20 mouse cellular contexts compared by ENCODE assay signal in genomic region chr15:99865046-99865445, GRCm38 (mm10). TPM values are rescaled to one million over a fixed set of nuclear protein-coding genes. Genes with fewer than 3 reads are reported as not detected.
A peak's percentile ranks its signal among the peaks of the same experiment; 100 is the strongest.
DNase-seq lines count a peak whose midpoint lies in the region; ATAC-seq and TF ChIP-seq lines count a peak whose summit lies in the region.
"Had no signal": no experiment of that assay in that cellular context is flagged by ENCODE, and none has a peak within 500 bp of the region (broad histone marks: within the 10 kb centered on the region; RNA-seq: fewer than 3 reads in every experiment).

No protein-coding gene starts in this region.

- peaks cover 7% of the 10 kb centered on the region for H3K36me3 ChIP-seq in heart, adult 2 months (ENCODE audit: control insufficient read depth, insufficient read depth, low read length)
- H3K36me3 ChIP-seq in lung, postnatal 0 days (ENCODE audit: insufficient read depth, low read length), result no peaks in the 10 kb centered on the region
- peaks cover 3% of the 10 kb centered on the region; the same call in 1 of the 2 replicates for H3K36me3 ChIP-seq in intestine, embryonic 16.5 days (ENCODE audit: control insufficient read depth, insufficient read depth, low read length)
- H3K36me3 ChIP-seq in stomach, embryonic 16.5 days (ENCODE audit: control insufficient read depth, insufficient read depth, low read length), result no peaks in the 10 kb centered on the region
- peaks cover 4% of the 10 kb centered on the region; the same call in 1 of the 2 replicates for H3K36me3 ChIP-seq in midbrain, embryonic 10.5 days
- H3K36me3 ChIP-seq in hindbrain, embryonic 14.5 days (replicated peaks; ENCODE audit: control insufficient read depth, insufficient read depth), result no peaks in the 10 kb centered on the region
- H3K36me3 ChIP-seq: embryonic facial prominence, embryonic 15.5 days; heart, embryonic 12.5 days; limb, embryonic 12.5 days; neural tube, embryonic 12.5 days had no signal

- no peak for DNase-seq in heart, adult 2 months
- DNase-seq in heart, adult 9 months (ENCODE audit: low spot score in 2 of 2), result no peak
- peak; percentile 53 to 61 for DNase-seq in lung, adult 18-20 months
- DNase-seq in lung, postnatal 0 days (ENCODE audit: low spot score), result no peak
- DNase-seq in midbrain, embryonic 10.5 days (ENCODE audit: low spot score), result no peak
- no peak for DNase-seq in hindbrain, embryonic 14.5 days (ENCODE audit: low spot score)
- DNase-seq: adrenal gland, postnatal 25 days; cerebellum, adult 2 months; gastrocnemius, postnatal 10 days; heart, postnatal 36 days; layer of hippocampus, adult 9-11 months; thymus, postnatal 4 days had no signal

- ATAC-seq in lung, postnatal 0 days, result no peak
- ATAC-seq in intestine, embryonic 16.5 days, result no peak
- ATAC-seq in stomach, embryonic 16.5 days (ENCODE audit: insufficient read depth, low FRiP score), result no peak
- no peak for ATAC-seq in hindbrain, embryonic 14.5 days (ENCODE audit: low FRiP score)
- ATAC-seq: hindbrain, postnatal 0 days had no signal

- 76% methylated on average over 7 of the region's 7 CpGs for WGBS in heart, adult 2 months
- 75% methylated on average over 7 of the region's 7 CpGs for WGBS in lung, postnatal 0 days
- 70% methylated on average over 7 of the region's 7 CpGs for WGBS in intestine, embryonic 16.5 days
- WGBS in stomach, embryonic 16.5 days, result 73% methylated on average over 7 of the region's 7 CpGs
- 86% methylated on average over 7 of the region's 7 CpGs for WGBS in midbrain, embryonic 10.5 days
- 88% methylated on average over 7 of the region's 7 CpGs for WGBS in hindbrain, embryonic 14.5 days

- H3K9ac ChIP-seq in heart, adult 2 months (ENCODE audit: low read depth, low read length), result no peak overlapping the region
- no peak overlapping the region for H3K9ac ChIP-seq in lung, postnatal 0 days (replicated peaks; ENCODE audit: low read depth)
- 0 out of 2 replicates have a peak overlapping the region, but pooled peaks have one; percentile 26 for H3K9ac ChIP-seq in intestine, embryonic 16.5 days (ENCODE audit: low read depth, low read length)
- no peak overlapping the region for H3K9ac ChIP-seq in stomach, embryonic 16.5 days (ENCODE audit: low read length)
- H3K9ac ChIP-seq in hindbrain, embryonic 14.5 days, result no peak overlapping the region
- H3K9ac ChIP-seq: embryonic facial prominence, embryonic 15.5 days; heart, embryonic 12.5 days; limb, embryonic 12.5 days; neural tube, embryonic 12.5 days had no signal

- H3K27me3 ChIP-seq in heart, adult 2 months (ENCODE audit: control insufficient read depth, insufficient read depth, low read length), result no peaks in the 10 kb centered on the region
- H3K27me3 ChIP-seq in lung, postnatal 0 days (replicated peaks; ENCODE audit: insufficient read depth, low read length), result no peaks in the 10 kb centered on the region
- no peaks in the 10 kb centered on the region for H3K27me3 ChIP-seq in intestine, embryonic 16.5 days (replicated peaks; ENCODE audit: control insufficient read depth, insufficient read depth, low read length)
- H3K27me3 ChIP-seq in stomach, embryonic 16.5 days (ENCODE audit: control insufficient read depth, insufficient read depth, low read length), result no peaks in the 10 kb centered on the region
- no peaks in the 10 kb centered on the region for H3K27me3 ChIP-seq in midbrain, embryonic 10.5 days (ENCODE audit: low read depth, poor library complexity, severe bottlenecking)
- H3K27me3 ChIP-seq in hindbrain, embryonic 14.5 days (ENCODE audit: control insufficient read depth, insufficient read depth, low read length), result no peaks in the 10 kb centered on the region
- H3K27me3 ChIP-seq: embryonic facial prominence, embryonic 15.5 days; heart, embryonic 12.5 days; limb, embryonic 12.5 days; neural tube, embryonic 12.5 days had no signal

- no peak for TF ChIP-seq POLR2A in heart, adult 2 months (IDR thresholded peaks at IDR 0.05; ENCODE audit: insufficient read depth, low read depth, low read length)

- TF ChIP-seq CTCF in heart, adult 2 months (IDR thresholded peaks at IDR 0.05), result 0 out of 2 replicates have a peak, but pooled peaks have one; percentile 3
- no peak; the same call in 1 of the 2 replicates for TF ChIP-seq CTCF in lung, postnatal 0 days (IDR thresholded peaks at IDR 0.05)

- H3K79me2 ChIP-seq in heart, adult 2 months (replicated peaks; ENCODE audit: control insufficient read depth, insufficient read depth, low read length), result no peaks in the 10 kb centered on the region

- H3K4me2 ChIP-seq in lung, postnatal 0 days (replicated peaks; ENCODE audit: low read depth, low read length), result no peak overlapping the region
- H3K4me2 ChIP-seq in intestine, embryonic 16.5 days (ENCODE audit: low read depth, low read length), result 0 out of 2 replicates have a peak overlapping the region, but pooled peaks have one; percentile 8
- H3K4me2 ChIP-seq in stomach, embryonic 16.5 days (ENCODE audit: low read depth, low read length), result no peak overlapping the region; the same call in 1 of the 2 replicates
- no peak overlapping the region for H3K4me2 ChIP-seq in hindbrain, embryonic 14.5 days (replicated peaks)
- H3K4me2 ChIP-seq: embryonic facial prominence, embryonic 15.5 days; heart, embryonic 12.5 days; limb, embryonic 12.5 days; midbrain, embryonic 11.5 days; neural tube, embryonic 12.5 days had no signal

- intact Hi-C loops in heart, adult 2 months (cut with DNase I), result loop anchor here (5.0 kb wide), 1 partner anchor 37 kb away; no protein-coding TSS in a partner anchor

- peaks cover 17% of the 10 kb centered on the region for H3K4me1 ChIP-seq in heart, adult 2 months (ENCODE audit: control insufficient read depth, insufficient read depth, low read length)
- peaks cover 9% of the 10 kb centered on the region; the same call in 1 of the 2 replicates for H3K4me1 ChIP-seq in lung, postnatal 0 days (ENCODE audit: insufficient read depth, low read depth, low read length)
- H3K4me1 ChIP-seq in intestine, embryonic 16.5 days (ENCODE audit: control insufficient read depth, insufficient read depth, low read length), result peaks cover 22% of the 10 kb centered on the region
- H3K4me1 ChIP-seq in stomach, embryonic 16.5 days (ENCODE audit: control insufficient read depth, insufficient read depth, low read length), result no peaks in the 10 kb centered on the region; the same call in 1 of the 2 replicates
- H3K4me1 ChIP-seq in midbrain, embryonic 10.5 days, result peaks cover 7% of the 10 kb centered on the region
- H3K4me1 ChIP-seq in hindbrain, embryonic 14.5 days (replicated peaks; ENCODE audit: control insufficient read depth, insufficient read depth, low read length), result no peaks in the 10 kb centered on the region
- H3K4me1 ChIP-seq: neural tube, embryonic 12.5 days had no signal

- no peak for TF ChIP-seq EP300 in heart, adult 2 months (IDR thresholded peaks at IDR 0.05; ENCODE audit: insufficient read depth, low read depth, low read length)
- TF ChIP-seq EP300 in lung, postnatal 0 days (IDR thresholded peaks at IDR 0.05), result no peak

- peak overlapping the region; percentile 76 for H3K27ac ChIP-seq in heart, adult 2 months
- no peak overlapping the region for H3K27ac ChIP-seq in lung, postnatal 0 days (ENCODE audit: low read length)
- H3K27ac ChIP-seq in intestine, embryonic 16.5 days (ENCODE audit: low read length), result peak overlapping the region; percentile 93
- peak overlapping the region; percentile 89 for H3K27ac ChIP-seq in stomach, embryonic 16.5 days (ENCODE audit: low read length)
- H3K27ac ChIP-seq in midbrain, embryonic 10.5 days (replicated peaks), result no peak overlapping the region
- no peak overlapping the region for H3K27ac ChIP-seq in hindbrain, embryonic 14.5 days
- H3K27ac ChIP-seq: embryonic facial prominence, embryonic 15.5 days; hindbrain, postnatal 0 days; limb, embryonic 12.5 days; neural tube, embryonic 12.5 days had no signal

- H3K9me3 ChIP-seq in lung, postnatal 0 days (ENCODE audit: low read length), result no peaks in the 10 kb centered on the region
- H3K9me3 ChIP-seq in intestine, embryonic 16.5 days (ENCODE audit: control insufficient read depth, low read length), result no peaks in the 10 kb centered on the region
- no peaks in the 10 kb centered on the region for H3K9me3 ChIP-seq in stomach, embryonic 16.5 days (replicated peaks; ENCODE audit: control insufficient read depth, low read length)
- H3K9me3 ChIP-seq in midbrain, embryonic 10.5 days (replicated peaks), result no peaks in the 10 kb centered on the region
- no peaks in the 10 kb centered on the region for H3K9me3 ChIP-seq in hindbrain, embryonic 14.5 days (ENCODE audit: control insufficient read depth, low read length)
- H3K9me3 ChIP-seq: embryonic facial prominence, embryonic 15.5 days; heart, embryonic 12.5 days; neural tube, embryonic 12.5 days had no signal

- no peak overlapping the region for H3K4me3 ChIP-seq in heart, adult 2 months
- H3K4me3 ChIP-seq in lung, postnatal 0 days (ENCODE audit: low read depth, low read length), result no peak overlapping the region
- no peak overlapping the region for H3K4me3 ChIP-seq in intestine, embryonic 16.5 days (ENCODE audit: low read length)
- H3K4me3 ChIP-seq in stomach, embryonic 16.5 days (replicated peaks; ENCODE audit: low read length), result no peak overlapping the region
- no peak overlapping the region for H3K4me3 ChIP-seq in midbrain, embryonic 10.5 days
- H3K4me3 ChIP-seq in hindbrain, embryonic 14.5 days (replicated peaks; ENCODE audit: low read length), result no peak overlapping the region
- H3K4me3 ChIP-seq: embryonic facial prominence, embryonic 15.5 days; heart, embryonic 12.5 days; limb, embryonic 12.5 days; neural tube, embryonic 12.5 days had no signal

RNA-seq across cellular contexts. Expression of gene Lima1, which starts 10.2 kb away (rescaled TPM):
- total RNA-seq in heart, adult 2 months (2021), result 10 to 100 TPM; 15.7 to 16.7 TPM
- polyA plus RNA-seq in heart, adult 2 months (2012; rRNA removed), result 8.8 and 13.4 TPM in 2 replicates
- polyA plus RNA-seq in lung, postnatal 0 days (2015; fragmentation: Nextera tagmentation; extraction: Ambion mirVana), result 28.6 and 38.5 TPM in 2 replicates
- 105 and 112 TPM in 2 replicates for polyA plus RNA-seq in intestine, embryonic 16.5 days (2015; fragmentation: Nextera tagmentation; extraction: Ambion mirVana)
- 89.4 and 95.8 TPM in 2 replicates for polyA plus RNA-seq in stomach, embryonic 16.5 days (2015; fragmentation: Nextera tagmentation; extraction: Ambion mirVana)
- polyA plus RNA-seq in midbrain, embryonic 10.5 days (2016; fragmentation: Nextera tagmentation; extraction: Ambion mirVana), result 23.4 and 23.5 TPM in 2 replicates
- 11.2 and 14.5 TPM in 2 replicates for polyA plus RNA-seq in hindbrain, embryonic 14.5 days (2014; fragmentation: Nextera tagmentation; extraction: Ambion mirVana)

Comparison
In these comparisons a context has a peak if more than half of its experiments do, and no peak if none do; other contexts are left out.
1. DNase-seq: peak in lung, adult 18-20 months (2 of 2); none in heart, adult 2 months (0 of 2), heart, adult 9 months (0 of 2), lung, postnatal 0 days (single experiment), midbrain, embryonic 10.5 days (single experiment) and hindbrain, embryonic 14.5 days (single experiment).
2. H3K27ac ChIP-seq: peak in heart, adult 2 months (single experiment), intestine, embryonic 16.5 days (single experiment) and stomach, embryonic 16.5 days (single experiment); none in lung, postnatal 0 days (single experiment), midbrain, embryonic 10.5 days (single experiment) and hindbrain, embryonic 14.5 days (single experiment).